Mouse (Mus musculus): ENCODE data around the gene Prkce. TPM values are rescaled to one million over a fixed set of nuclear protein-coding genes. Genes with fewer than 3 reads are reported as not detected.

Prkce gene
- total RNA-seq, 2 experiments from 2014 or later: 1.7 to 3.8 TPM

DNA sequence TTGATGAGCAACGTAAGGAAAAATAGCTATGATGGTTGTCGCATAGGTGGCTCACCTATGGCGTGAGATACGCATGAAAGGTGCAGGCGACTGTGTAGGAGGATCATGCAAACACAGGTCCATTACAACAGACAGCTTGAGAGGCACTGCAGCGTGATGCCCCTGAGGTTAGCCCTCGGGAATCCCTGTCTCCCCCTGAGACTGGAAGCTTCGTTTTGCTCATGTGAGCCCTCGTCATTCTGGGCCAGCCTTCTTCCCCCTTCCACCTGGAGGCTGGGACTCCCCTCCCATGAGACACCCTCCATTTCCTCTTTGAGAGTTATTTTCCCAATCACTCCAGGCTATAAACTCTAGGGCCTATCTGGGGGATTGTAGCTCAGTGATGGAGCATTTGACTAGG, 213.9 kb downstream of the Prkce start:
- no peak for ATAC-seq (replicated peaks; ENCODE audit: low FRiP score, low TSS enrichment, poor library complexity, severe bottlenecking)

GRCm38 (mm10) chr17:86382885-86383284, 215.3 kb downstream of the Prkce start:
- ATAC-seq (replicated peaks; ENCODE audit: low FRiP score, low TSS enrichment, poor library complexity, severe bottlenecking): no peak

DNA sequence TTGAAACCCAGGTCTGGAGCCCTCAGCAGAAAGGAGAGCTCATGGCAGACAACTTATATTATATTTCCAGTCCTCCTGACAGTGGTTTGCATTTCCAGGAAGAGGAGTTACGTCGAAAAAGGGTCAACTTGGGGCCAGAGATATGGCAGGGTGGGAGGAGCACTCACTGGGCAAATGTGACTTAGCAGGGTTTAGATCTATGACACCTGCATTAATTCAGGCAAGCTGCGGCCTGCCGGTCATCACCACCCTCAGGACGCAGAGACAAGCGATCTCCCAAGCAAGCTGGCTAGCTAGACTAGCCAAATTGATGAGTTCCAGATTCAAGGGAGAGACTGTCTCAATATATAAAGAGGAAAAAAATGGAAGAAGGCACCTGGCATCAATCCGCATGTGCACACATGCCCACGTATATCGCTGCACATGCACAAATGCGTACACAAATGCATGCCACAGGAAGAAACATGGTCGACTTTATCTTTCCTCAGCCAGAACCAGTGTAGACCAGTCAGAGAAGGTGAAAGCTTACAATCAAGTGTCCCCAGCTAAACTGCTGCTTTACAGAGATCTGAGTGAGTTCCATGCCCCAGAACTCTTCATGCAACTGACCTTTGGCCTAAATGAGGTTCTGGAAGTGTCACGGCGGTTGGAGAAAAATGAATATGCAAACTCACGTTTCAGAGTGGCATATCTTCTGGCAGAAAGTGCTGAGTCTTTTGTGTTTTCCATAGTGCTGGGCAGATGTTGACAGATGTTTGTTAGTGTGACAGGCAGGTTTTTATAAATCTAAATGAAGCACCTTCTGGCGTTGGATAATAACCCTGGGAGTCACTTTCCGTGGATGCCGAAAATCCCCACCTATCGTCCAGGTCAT, 216.4 kb downstream of the Prkce start:
- 0 out of 2 replicates have a peak, but pooled peaks have one; percentile 38 for ATAC-seq (replicated peaks; ENCODE audit: low FRiP score, low TSS enrichment, poor library complexity, severe bottlenecking)

DNA sequence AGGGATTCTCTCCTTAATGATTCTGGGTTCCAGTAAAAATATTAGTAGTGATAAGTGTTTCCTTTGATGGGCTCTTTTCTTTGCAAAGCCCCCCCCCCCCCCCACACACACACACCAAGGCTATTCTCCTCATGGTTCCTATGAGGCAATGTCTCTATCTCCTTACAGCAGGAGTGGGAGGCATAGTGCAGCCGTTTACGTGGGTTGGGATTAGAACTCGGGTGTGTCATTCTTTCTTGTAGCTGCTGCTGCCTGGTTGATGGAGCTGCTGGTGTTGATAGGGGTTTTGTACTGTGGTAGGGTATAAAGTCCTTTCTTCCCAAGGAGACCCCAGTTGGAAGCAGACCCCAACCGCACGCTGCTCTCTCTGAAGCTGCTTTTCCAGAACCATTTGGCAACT, 224.9 kb downstream of the Prkce start:
- ATAC-seq (replicated peaks; ENCODE audit: low FRiP score, low TSS enrichment, poor library complexity, severe bottlenecking): no peak

DNA sequence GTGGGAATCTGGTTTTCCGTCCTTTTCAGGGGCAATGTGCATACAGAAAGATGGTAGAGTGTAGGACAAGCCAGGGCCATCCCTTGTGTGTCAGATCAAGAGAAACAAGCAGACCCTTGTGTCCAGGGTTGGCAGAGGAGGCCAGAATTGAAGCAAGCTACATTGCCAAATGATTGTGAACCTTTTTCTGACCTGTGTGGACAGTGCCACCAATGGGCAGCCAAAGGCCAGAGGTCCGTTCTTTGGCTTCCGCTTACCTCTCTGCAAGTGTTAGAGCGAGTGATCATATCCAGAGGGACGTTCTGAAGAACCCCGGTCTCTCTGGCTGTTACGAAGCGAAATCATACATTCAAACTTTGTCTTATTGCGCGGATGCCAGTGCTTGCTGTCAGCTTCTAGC, 225.6 kb downstream of the Prkce start:
- no peak for ATAC-seq (replicated peaks; ENCODE audit: low FRiP score, low TSS enrichment, poor library complexity, severe bottlenecking)

- ATAC-seq (replicated peaks; ENCODE audit: low FRiP score, low TSS enrichment, poor library complexity, severe bottlenecking): no peak
Measured at GRCm38 (mm10) chr17:86397097-86397496, 229.5 kb downstream of the Prkce start.

GRCm38 (mm10) chr17:86397647-86398046, 230.1 kb downstream of the Prkce start:
- no peak for ATAC-seq (replicated peaks; ENCODE audit: low FRiP score, low TSS enrichment, poor library complexity, severe bottlenecking)

DNA sequence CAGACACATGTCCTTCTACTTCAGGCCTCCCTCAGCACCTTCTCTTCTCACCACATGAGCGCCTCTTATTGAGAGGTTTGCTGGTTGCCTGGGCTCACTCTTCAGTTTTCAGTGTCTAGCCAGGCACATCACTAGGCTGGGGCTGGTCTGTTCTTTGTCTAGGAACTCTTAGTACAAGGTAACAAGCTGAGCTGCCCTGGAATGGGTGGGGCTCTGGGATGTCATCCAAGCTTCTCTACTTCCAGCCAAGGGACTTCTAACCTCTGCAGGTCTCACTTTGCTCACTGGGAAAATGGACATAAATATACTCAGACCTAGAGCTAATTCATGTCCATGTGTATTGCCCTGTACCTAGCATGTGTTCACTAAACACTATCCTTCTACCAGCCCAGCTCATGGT, 230.6 kb downstream of the Prkce start:
- ATAC-seq (replicated peaks; ENCODE audit: low FRiP score, low TSS enrichment, poor library complexity, severe bottlenecking): no peak

GRCm38 (mm10) chr17:86400032-86400431, 232.4 kb downstream of the Prkce start:
- ATAC-seq (replicated peaks; ENCODE audit: low FRiP score, low TSS enrichment, poor library complexity, severe bottlenecking): no peak

GRCm38 (mm10) chr17:86404795-86405501, 237.4 kb downstream of the Prkce start:
- no peak for ATAC-seq (replicated peaks; ENCODE audit: low FRiP score, low TSS enrichment, poor library complexity, severe bottlenecking)

- peak; percentile 96 for ATAC-seq (replicated peaks; ENCODE audit: low FRiP score, low TSS enrichment, poor library complexity, severe bottlenecking)
Measured at GRCm38 (mm10) chr17:86405644-86406043, 238.1 kb downstream of the Prkce start.

- ATAC-seq (replicated peaks; ENCODE audit: low FRiP score, low TSS enrichment, poor library complexity, severe bottlenecking): no peak
Measured at GRCm38 (mm10) chr17:86407921-86408613, 240.5 kb downstream of the Prkce start.

DNA sequence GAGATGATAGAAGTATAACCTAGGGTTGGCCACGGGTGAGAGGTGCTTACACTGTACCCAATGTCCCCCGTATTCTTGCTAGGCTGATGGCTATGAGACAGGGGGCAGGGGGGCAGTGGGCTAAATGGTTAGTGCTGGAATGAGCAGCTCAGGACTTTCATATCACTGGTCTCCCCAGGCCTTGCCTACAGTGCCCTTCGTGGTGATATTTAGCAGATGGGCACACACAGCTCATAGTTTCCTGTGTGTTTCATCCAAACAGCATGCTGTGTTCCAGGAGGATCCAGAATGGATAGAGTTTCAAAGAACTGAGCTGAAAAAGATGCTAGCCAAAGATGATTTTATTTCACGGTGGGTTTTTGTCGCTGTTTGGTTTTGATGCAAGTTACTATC, 241.0 kb downstream of the Prkce start:
- no peak for ATAC-seq (replicated peaks; ENCODE audit: low FRiP score, low TSS enrichment, poor library complexity, severe bottlenecking)

- no peak for ATAC-seq (replicated peaks; ENCODE audit: low FRiP score, low TSS enrichment, poor library complexity, severe bottlenecking)
Measured at GRCm38 (mm10) chr17:86409485-86409884, 241.9 kb downstream of the Prkce start.

DNA sequence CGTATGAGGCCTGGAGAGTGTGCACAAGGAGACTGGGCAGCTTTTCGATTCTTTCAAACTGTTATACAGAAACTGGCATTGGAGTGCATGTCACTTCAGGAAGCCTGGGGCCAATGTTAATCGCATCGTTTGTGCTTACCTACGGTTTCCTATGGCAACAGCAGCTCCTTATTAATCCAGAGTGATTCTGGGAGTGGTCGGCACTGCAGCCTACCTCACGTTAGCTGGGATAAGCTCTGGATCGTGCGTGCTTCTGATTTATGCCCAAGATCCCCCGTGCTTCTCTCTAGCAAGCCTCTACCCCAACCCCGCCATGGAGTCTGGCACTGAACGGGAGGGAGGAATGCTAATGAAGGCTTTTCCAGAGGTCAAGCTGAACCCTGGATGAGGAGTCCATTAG, 242.9 kb downstream of the Prkce start:
- ATAC-seq (replicated peaks; ENCODE audit: low FRiP score, low TSS enrichment, poor library complexity, severe bottlenecking): no peak

DNA sequence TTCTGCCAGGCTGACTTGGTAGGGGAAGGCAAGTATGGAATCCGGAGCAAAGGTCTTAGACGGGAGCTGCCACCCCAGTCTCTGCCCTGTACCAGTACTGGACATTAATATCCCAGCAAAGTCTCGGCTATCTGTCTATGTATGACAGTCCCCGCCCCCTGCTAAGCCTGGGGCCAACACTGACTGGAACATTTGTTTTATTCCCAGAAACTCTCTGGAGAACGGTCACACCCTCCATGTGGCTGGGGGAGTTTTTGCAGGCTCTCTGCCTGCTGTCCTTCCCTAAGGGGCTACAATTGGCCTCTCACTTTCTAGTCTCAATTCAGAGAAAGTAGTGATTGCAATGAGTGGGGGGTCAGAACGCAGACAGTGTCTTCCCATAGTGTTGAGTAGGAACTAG, 244.6 kb downstream of the Prkce start:
- ATAC-seq (replicated peaks; ENCODE audit: low FRiP score, low TSS enrichment, poor library complexity, severe bottlenecking): no peak

DNA sequence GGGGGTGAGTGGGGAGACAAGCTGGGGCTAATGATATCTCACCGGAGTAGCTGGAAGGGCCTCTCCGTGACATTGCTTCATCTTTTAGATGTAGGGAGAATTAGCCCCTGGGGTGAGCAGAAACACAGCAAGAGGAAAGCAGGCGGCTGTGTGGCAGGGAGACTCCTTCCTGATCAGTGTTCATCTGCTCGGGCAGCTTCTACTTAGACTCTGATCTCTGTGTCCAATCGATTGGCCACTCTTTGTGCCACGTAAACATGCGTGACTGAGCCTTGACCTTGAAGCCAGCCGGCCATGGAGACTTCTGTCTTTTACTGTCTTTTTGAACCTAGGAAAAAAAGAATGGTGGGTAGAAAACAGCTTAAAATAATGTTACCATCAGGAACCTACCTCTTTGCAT, 247.0 kb downstream of the Prkce start:
- ATAC-seq (replicated peaks; ENCODE audit: low FRiP score, low TSS enrichment, poor library complexity, severe bottlenecking): no peak

- ATAC-seq (replicated peaks; ENCODE audit: low FRiP score, low TSS enrichment, poor library complexity, severe bottlenecking): no peak
Measured at GRCm38 (mm10) chr17:86415989-86416388, 248.4 kb downstream of the Prkce start.

DNA sequence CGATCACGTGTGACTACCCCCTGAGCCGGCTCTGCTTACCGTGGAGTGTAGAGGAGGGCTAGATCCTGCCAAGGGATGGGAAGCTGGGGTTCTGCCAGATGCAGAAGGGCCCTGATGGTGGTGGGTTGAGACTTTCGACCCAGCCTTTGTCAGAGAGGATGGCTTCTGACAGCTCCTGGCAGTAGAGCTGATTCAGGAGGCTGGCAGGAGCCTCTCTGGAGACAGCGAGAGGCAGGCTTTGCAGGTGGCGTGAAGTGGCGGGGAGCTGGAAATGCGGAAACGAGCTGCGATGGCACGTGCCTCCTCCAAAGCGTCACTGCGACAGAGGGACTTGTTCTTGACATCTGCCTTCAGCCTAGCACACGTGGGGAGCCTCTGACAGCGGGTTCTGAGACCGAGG, 250.7 kb downstream of the Prkce start:
- ATAC-seq (replicated peaks; ENCODE audit: low FRiP score, low TSS enrichment, poor library complexity, severe bottlenecking): no peak

- ATAC-seq (replicated peaks; ENCODE audit: low FRiP score, low TSS enrichment, poor library complexity, severe bottlenecking): no peak
Measured at GRCm38 (mm10) chr17:86419199-86419598, 251.6 kb downstream of the Prkce start.
